ENCODE assay signal across 7 mouse cellular contexts in genomic region chr12:65073611-65074178, GRCm38 (mm10). TPM values are rescaled to one million over a fixed set of nuclear protein-coding genes. Genes with fewer than 3 reads are reported as not detected.
DNase-seq lines count a peak whose midpoint lies in the region; ATAC-seq and TF ChIP-seq lines count a peak whose summit lies in the region.

Gene Fkbp3, minus strand, starts transcription at chr12:65074007.

- peak; percentile 99 for DNase-seq in adrenal gland, postnatal 10 days
- peak; percentile 98 for DNase-seq in embryonic facial prominence, embryonic 10.5 days (ENCODE audit: low spot score)
- DNase-seq in gonadal fat pad, adult 2 months (ENCODE audit: low read depth) = peak; percentile 68
- peak; percentile 98 for DNase-seq in left cerebral cortex, postnatal 4 days

- H3K9me3 ChIP-seq in embryonic facial prominence, embryonic 10.5 days = no peaks in the 10 kb centered on the region
- H3K9me3 ChIP-seq in intestine, postnatal 0 days (ENCODE audit: control insufficient read depth) = no peaks in the 10 kb centered on the region
- no peaks in the 10 kb centered on the region for H3K9me3 ChIP-seq in midbrain, embryonic 12.5 days

- WGBS in embryonic facial prominence, embryonic 10.5 days = under 1% methylated on average over 49 of the region's 49 CpGs
- WGBS in intestine, postnatal 0 days = under 1% methylated on average over 36 of the region's 49 CpGs
- 0% methylated on average over 49 of the region's 49 CpGs for WGBS in midbrain, embryonic 12.5 days
- under 1% methylated on average over 49 of the region's 49 CpGs for WGBS in small intestine, adult 2 months

- peaks cover 27% of the 10 kb centered on the region for H3K4me1 ChIP-seq in embryonic facial prominence, embryonic 10.5 days
- H3K4me1 ChIP-seq in intestine, postnatal 0 days (replicated peaks; ENCODE audit: control insufficient read depth, insufficient read depth, low read length) = 0 out of 2 replicates have a peak, but pooled peaks cover 5% of the 10 kb centered on the region
- peaks cover 31% of the 10 kb centered on the region for H3K4me1 ChIP-seq in midbrain, embryonic 12.5 days
- H3K4me1 ChIP-seq in small intestine, adult 2 months (ENCODE audit: control insufficient read depth, insufficient read depth, insufficient read length, low read length) = peaks cover 3% of the 10 kb centered on the region; the same call in 1 of the 2 replicates

- peak; percentile 99 for ATAC-seq in intestine, postnatal 0 days
- ATAC-seq in midbrain, embryonic 12.5 days (ENCODE audit: low FRiP score, low read depth) = peak; percentile 99

- no peak for TF ChIP-seq CTCF in intestine, postnatal 0 days (IDR thresholded peaks at IDR 0.05; ENCODE audit: low read depth)
- no peak for TF ChIP-seq CTCF in small intestine, adult 2 months (IDR thresholded peaks at IDR 0.05; ENCODE audit: extremely low read depth, insufficient read length, insufficient replicate concordance, low read depth, low read length)

- peak within 1 kb of the TSS; percentile 93 for H3K4me2 ChIP-seq in intestine, postnatal 0 days (replicated peaks; ENCODE audit: low read depth)
- peak within 1 kb of the TSS; percentile 86 for H3K4me2 ChIP-seq in midbrain, embryonic 12.5 days (replicated peaks)

- no peaks in the 10 kb centered on the region for H3K27me3 ChIP-seq in embryonic facial prominence, embryonic 10.5 days (replicated peaks; ENCODE audit: low read depth, poor library complexity, severe bottlenecking)
- H3K27me3 ChIP-seq in intestine, postnatal 0 days (replicated peaks; ENCODE audit: control insufficient read depth, insufficient read depth, low read length) = no peaks in the 10 kb centered on the region
- H3K27me3 ChIP-seq in midbrain, embryonic 12.5 days = no peaks in the 10 kb centered on the region
- H3K27me3 ChIP-seq in small intestine, adult 2 months (ENCODE audit: control insufficient read depth, insufficient read depth, low read length) = no peaks in the 10 kb centered on the region

- peak within 1 kb of the TSS; percentile 93 for H3K4me3 ChIP-seq in embryonic facial prominence, embryonic 10.5 days
- H3K4me3 ChIP-seq in intestine, postnatal 0 days (ENCODE audit: low read depth, low read length) = peak within 1 kb of the TSS; percentile 95
- peak within 1 kb of the TSS; percentile 91 for H3K4me3 ChIP-seq in midbrain, embryonic 12.5 days
- H3K4me3 ChIP-seq in small intestine, adult 2 months (ENCODE audit: low read depth, low read length) = peak within 1 kb of the TSS; percentile 81

- peak within 1 kb of the TSS; percentile 95 for H3K27ac ChIP-seq in embryonic facial prominence, embryonic 10.5 days (replicated peaks)
- peak within 1 kb of the TSS; percentile 85 for H3K27ac ChIP-seq in intestine, postnatal 0 days (ENCODE audit: low read depth, low read length)
- peak within 1 kb of the TSS; percentile 92 for H3K27ac ChIP-seq in midbrain, embryonic 12.5 days (replicated peaks)
- peak within 1 kb of the TSS; percentile 84 for H3K27ac ChIP-seq in small intestine, adult 2 months (ENCODE audit: insufficient read depth, low read depth, low read length)

- TF ChIP-seq POLR2A in small intestine, adult 2 months (IDR thresholded peaks at IDR 0.05; ENCODE audit: low read depth, low read length) = peak; percentile 79

- intact Hi-C loops in left cerebral cortex, postnatal 4 days (cut with DNase I) = no loop called here

- H3K36me3 ChIP-seq in embryonic facial prominence, embryonic 10.5 days (replicated peaks) = peaks cover 38% of the 10 kb centered on the region
- no peaks in the 10 kb centered on the region for H3K36me3 ChIP-seq in intestine, postnatal 0 days (ENCODE audit: control insufficient read depth, insufficient read depth)
- peaks cover 14% of the 10 kb centered on the region; the same call in 1 of the 2 replicates for H3K36me3 ChIP-seq in midbrain, embryonic 12.5 days
- peaks cover 4% of the 10 kb centered on the region; the same call in 1 of the 2 replicates for H3K36me3 ChIP-seq in small intestine, adult 2 months (ENCODE audit: control insufficient read depth, insufficient read depth, low read length)

- peak within 1 kb of the TSS; percentile 73 for H3K9ac ChIP-seq in intestine, postnatal 0 days (ENCODE audit: low read depth, low read length)
- peak within 1 kb of the TSS; percentile 95 for H3K9ac ChIP-seq in midbrain, embryonic 12.5 days (replicated peaks)

RNA-seq across cellular contexts. Expression of gene Fkbp3, which starts in this region (rescaled TPM):
- total RNA-seq in adrenal gland, postnatal 10 days (2021) = 100 to 1,000 TPM in 1 of 2 experiments, 10 to 100 TPM in 1; 99.9 to 125 TPM
- 672 and 700 TPM in 2 replicates for polyA plus RNA-seq in embryonic facial prominence, embryonic 10.5 days (2016; fragmentation: Nextera tagmentation; extraction: Ambion mirVana)
- 33.0 and 40.2 TPM in 2 replicates for polyA plus RNA-seq in gonadal fat pad, adult 2 months (2012; rRNA removed)
- polyA plus RNA-seq in intestine, postnatal 0 days (2015; fragmentation: Nextera tagmentation; extraction: Ambion mirVana) = 143 and 146 TPM in 2 replicates
- 100 to 1,000 TPM; 168 to 186 TPM for total RNA-seq in left cerebral cortex, postnatal 4 days (2021)
- 619 and 629 TPM in 2 replicates for polyA plus RNA-seq in midbrain, embryonic 12.5 days (2016; fragmentation: Nextera tagmentation; extraction: Ambion mirVana)
- polyA plus RNA-seq in small intestine, adult 2 months (2012; rRNA removed) = 0.79 and 4.3 TPM in 2 replicates

Comparison
In these comparisons a context has a peak if more than half of its experiments do, and no peak if none do; other contexts are left out.
1. Peak in every context shown above with its lines: DNase-seq, ATAC-seq, H3K4me3 ChIP-seq and H3K27ac ChIP-seq.